ENCODE assay signal across 8 mouse cellular contexts in genomic region chr2:104711585-104712485, GRCm38 (mm10). TPM values are rescaled to one million over a fixed set of nuclear protein-coding genes. Genes with fewer than 3 reads are reported as not detected.
DNase-seq lines count a peak whose midpoint lies in the region; ATAC-seq lines count a peak whose summit lies in the region.

Gene Tcp11l1 (minus strand): TSS chr2:104712169.

- 0 out of 2 replicates have a peak, but pooled peaks cover 3% of the 10 kb centered on the region for H3K27me3 ChIP-seq in hindbrain, embryonic 13.5 days

- DNase-seq in NIH3T3 (ENCODE audit: low read depth): peak; percentile 79
- DNase-seq in cerebellum, adult 9-11 months: peak; percentile 77
- DNase-seq in frontal cortex, postnatal 25 days (ENCODE audit: low spot score in 2 of 2): peak; percentile 49 to 51
- DNase-seq in left cerebral cortex, adult 11 months (ENCODE audit: low spot score): peak; percentile 62
- peak; percentile 28 for DNase-seq in lung, postnatal 25 days (ENCODE audit: low spot score)
- DNase-seq in retina, embryonic 14.5 days (ENCODE audit: low spot score): peak; percentile 72
- peak; percentile 67 for DNase-seq in urinary bladder, postnatal 14 days (ENCODE audit: low spot score)

- peak; percentile 96 for ATAC-seq in hindbrain, embryonic 13.5 days (ENCODE audit: low FRiP score)

- H3K4me1 ChIP-seq in hindbrain, embryonic 13.5 days (replicated peaks): peaks cover 23% of the 10 kb centered on the region

- peak within 1 kb of the TSS; percentile 69 for H3K4me2 ChIP-seq in hindbrain, embryonic 13.5 days

- H3K36me3 ChIP-seq in hindbrain, embryonic 13.5 days: no peaks in the 10 kb centered on the region; the same call in 1 of the 2 replicates

- H3K27ac ChIP-seq in hindbrain, embryonic 13.5 days: peak within 1 kb of the TSS; percentile 93

- peak within 1 kb of the TSS; percentile 87 for H3K9ac ChIP-seq in hindbrain, embryonic 13.5 days

- H3K4me3 ChIP-seq in hindbrain, embryonic 13.5 days: peak within 1 kb of the TSS; percentile 71

- WGBS in hindbrain, embryonic 13.5 days: under 1% methylated on average over 84 of the region's 99 CpGs

- no peaks in the 10 kb centered on the region for H3K9me3 ChIP-seq in hindbrain, embryonic 13.5 days

RNA-seq across cellular contexts. Expression of gene Tcp11l1, which starts in this region (rescaled TPM):
- polyA plus RNA-seq in hindbrain, embryonic 13.5 days (2015; fragmentation: Nextera tagmentation; extraction: Ambion mirVana): 70.5 and 75.1 TPM in 2 replicates

Comparison
In these comparisons a context has a peak if more than half of its experiments do, and no peak if none do; other contexts are left out.
1. Peak in every context shown above with its lines: DNase-seq, ATAC-seq, H3K4me3 ChIP-seq and H3K27ac ChIP-seq.
2. DNase-seq: peak in every context shown above with its lines; median percentile 79 in NIH3T3; 77 in cerebellum, adult 9-11 months; 72 in retina, embryonic 14.5 days; 67 in urinary bladder, postnatal 14 days; 62 in left cerebral cortex, adult 11 months; 50 in frontal cortex, postnatal 25 days; 28 in lung, postnatal 25 days.